Comparison of ENCODE assay signal across 23 mouse cellular contexts in genomic region chr14:24227015-24227414, GRCm38 (mm10). TPM values are rescaled to one million over a fixed set of nuclear protein-coding genes. Genes with fewer than 3 reads are reported as not detected.
DNase-seq lines count a peak whose midpoint lies in the region; ATAC-seq and TF ChIP-seq lines count a peak whose summit lies in the region.
"Had no signal": no experiment of that assay in that cellular context is flagged by ENCODE, and none has a peak within 500 bp of the region (broad histone marks: within the 10 kb centered on the region; RNA-seq: fewer than 3 reads in every experiment).

No protein-coding gene starts in this region.

- H3K4me2 ChIP-seq in liver, embryonic 12.5 days, result no peak overlapping the region
- H3K4me2 ChIP-seq in liver, postnatal 0 days (ENCODE audit: low read depth, low read length), result no peak overlapping the region
- H3K4me2 ChIP-seq: embryonic facial prominence, embryonic 12.5 days; forebrain, embryonic 13.5 days; forebrain, embryonic 15.5 days had no signal

- H3K36me3 ChIP-seq in liver, embryonic 12.5 days, result no peaks in the 10 kb centered on the region
- no peaks in the 10 kb centered on the region for H3K36me3 ChIP-seq in liver, postnatal 0 days (replicated peaks; ENCODE audit: insufficient read depth, low read length)
- H3K36me3 ChIP-seq: embryonic facial prominence, embryonic 12.5 days; forebrain, embryonic 15.5 days had no signal

- 21% methylated on average over 8 of the region's 8 CpGs for WGBS in liver, embryonic 12.5 days (ENCODE audit: insufficient replicate concordance)
- 51% methylated on average over 8 of the region's 8 CpGs for WGBS in liver, postnatal 0 days (ENCODE audit: insufficient replicate concordance)

- TF ChIP-seq EP300 in liver, postnatal 0 days (IDR thresholded peaks at IDR 0.05; ENCODE audit: low read depth), result no peak

- H3K9me3 ChIP-seq in liver, embryonic 12.5 days (replicated peaks), result no peaks in the 10 kb centered on the region
- H3K9me3 ChIP-seq in liver, postnatal 0 days (ENCODE audit: low read length), result no peaks in the 10 kb centered on the region
- H3K9me3 ChIP-seq: embryonic facial prominence, embryonic 10.5 days; embryonic facial prominence, embryonic 12.5 days; forebrain, embryonic 13.5 days; forebrain, embryonic 15.5 days had no signal

- DNase-seq in layer of hippocampus, adult 2 months (ENCODE audit: low spot score in 2 of 2), result no peak
- no peak for DNase-seq in layer of hippocampus, postnatal 36 days
- no peak for DNase-seq in liver, postnatal 0 days
- DNase-seq: adrenal gland, adult 2 months; adrenal gland, postnatal 10 days; adrenal gland, postnatal 25 days; B cell, adult 2 months; cerebellum, adult 11 months; cerebellum, adult 18-20 months; cerebellum, adult 8-10 months; cerebellum, adult 9-11 months; cerebellum, postnatal 14 days; cerebellum, postnatal 36 days; forebrain, postnatal 0 days had no signal

- no peak overlapping the region for H3K9ac ChIP-seq in liver, embryonic 12.5 days
- no peak overlapping the region for H3K9ac ChIP-seq in liver, postnatal 0 days (replicated peaks)
- H3K9ac ChIP-seq: embryonic facial prominence, embryonic 12.5 days; forebrain, embryonic 13.5 days; forebrain, embryonic 15.5 days; forebrain, postnatal 0 days had no signal

- H3K4me1 ChIP-seq in liver, embryonic 12.5 days, result peaks cover 56% of the 10 kb centered on the region
- H3K4me1 ChIP-seq in liver, postnatal 0 days (ENCODE audit: insufficient read depth), result no peaks in the 10 kb centered on the region
- H3K4me1 ChIP-seq: forebrain, embryonic 15.5 days had no signal

- peak; percentile 53; the same call in 1 of the 2 replicates for ATAC-seq in liver, embryonic 12.5 days
- no peak for ATAC-seq in liver, postnatal 0 days
- no peak for ATAC-seq in megakaryocyte, adult 5-6 weeks (ENCODE audit: poor library complexity, severe bottlenecking)
- ATAC-seq: CD4-positive, CD25-positive, alpha-beta regulatory T cell, adult 4 months; forebrain, embryonic 13.5 days; forebrain, embryonic 15.5 days had no signal

- no peak overlapping the region for H3K4me3 ChIP-seq in layer of hippocampus, adult 2 months
- H3K4me3 ChIP-seq in liver, embryonic 12.5 days, result no peak overlapping the region
- no peak overlapping the region for H3K4me3 ChIP-seq in liver, postnatal 0 days (ENCODE audit: low read depth, low read length)
- H3K4me3 ChIP-seq: embryonic facial prominence, embryonic 10.5 days; embryonic facial prominence, embryonic 12.5 days; forebrain, embryonic 13.5 days; forebrain, embryonic 15.5 days had no signal

- peak overlapping the region; percentile 43; the same call in 1 of the 2 replicates for H3K27ac ChIP-seq in layer of hippocampus, adult 2 months
- no peak overlapping the region for H3K27ac ChIP-seq in liver, embryonic 12.5 days
- H3K27ac ChIP-seq in liver, postnatal 0 days (ENCODE audit: low read depth), result no peak overlapping the region
- H3K27ac ChIP-seq: embryonic facial prominence, embryonic 10.5 days; embryonic facial prominence, embryonic 12.5 days; forebrain, embryonic 13.5 days; forebrain, embryonic 15.5 days had no signal

- peaks cover 6% of the 10 kb centered on the region; the same call in 1 of the 2 replicates for H3K27me3 ChIP-seq in liver, embryonic 12.5 days (replicated peaks)
- no peaks in the 10 kb centered on the region for H3K27me3 ChIP-seq in liver, postnatal 0 days (ENCODE audit: insufficient read depth, low read length)
- H3K27me3 ChIP-seq: embryonic facial prominence, embryonic 12.5 days; forebrain, embryonic 13.5 days; forebrain, embryonic 15.5 days had no signal

- no peak for TF ChIP-seq CTCF in layer of hippocampus, adult 2 months (conservative IDR thresholded peaks at IDR 0.05)
- TF ChIP-seq CTCF in liver, postnatal 0 days (IDR thresholded peaks at IDR 0.05; ENCODE audit: low read depth), result no peak

RNA-seq across cellular contexts. Expression of gene Dlg5, which starts 18.7 kb away (rescaled TPM):
- 10 to 100 TPM; 62.7 to 64.0 TPM for total RNA-seq in layer of hippocampus, adult 2 months (2021)
- 10 to 100 TPM; 57.8 to 61.7 TPM for total RNA-seq in layer of hippocampus, postnatal 36 days (2021)
- polyA plus RNA-seq in liver, embryonic 12.5 days (2016; fragmentation: Nextera tagmentation; extraction: Ambion mirVana), result 2.2 and 3.2 TPM in 2 replicates
- 0.47 and 0.88 TPM in 2 replicates for polyA plus RNA-seq in liver, postnatal 0 days (2015; fragmentation: Nextera tagmentation; extraction: Ambion mirVana)
- total RNA-seq in megakaryocyte, adult 5-6 weeks (2015), result 0.16 TPM in 1 of 2 replicates, not detected in the other
- total RNA-seq in megakaryocyte, adult 5-6 weeks (2017), result 0.04 and 1.5 TPM in 2 replicates
- total RNA-seq: common myeloid progenitor, adult 5-6 weeks; MEL had no signal

Comparison
In these comparisons a context has a peak if more than half of its experiments do, and no peak if none do; other contexts are left out.
1. RNA of gene Dlg5, which starts 18.7 kb away (total RNA-seq): 62.7 to 64.0 TPM in layer of hippocampus, adult 2 months and 57.8 to 61.7 TPM in layer of hippocampus, postnatal 36 days; 0.04 to 1.5 TPM in megakaryocyte, adult 5-6 weeks; every median in the first group is over 10 times any median in the second.